Mouse (Mus musculus): ENCODE data around the gene Gm45713. TPM values are rescaled to one million over a fixed set of nuclear protein-coding genes. Genes with fewer than 3 reads are reported as not detected.
A peak's percentile ranks its signal among the peaks of the same experiment; 100 is the strongest.
"Not testable (repeated sequence)": the region's sequence is repeated elsewhere in the genome, so short reads cannot be mapped to it uniquely, and the experiment has no call there.

Gene Gm45713
- polyA plus RNA-seq, 1 experiment from 2014 or later, result not detected

DNA sequence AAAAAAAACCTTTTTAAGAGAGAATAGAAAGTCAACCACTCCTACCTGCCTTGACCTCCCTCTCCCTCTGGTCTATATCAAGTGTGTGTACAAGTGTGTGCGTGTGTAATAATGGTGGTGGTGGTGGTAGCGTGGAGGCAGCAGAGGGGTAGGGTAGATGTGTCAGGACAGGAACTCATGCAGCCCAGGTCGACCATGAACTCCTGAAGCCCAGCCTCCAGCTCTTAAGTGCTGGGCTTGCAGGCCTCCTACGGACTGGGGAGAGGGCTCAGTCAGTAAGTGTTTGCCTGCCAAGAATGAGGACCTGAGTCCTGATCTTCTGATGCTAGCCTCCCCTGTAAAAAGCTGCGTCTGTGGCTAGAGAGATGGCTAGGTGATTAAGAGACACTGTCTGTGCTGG lies 31.1 kb downstream of the Gm45713 start:
- 78% methylated on average over 5 of the region's 5 CpGs for WGBS
- ATAC-seq (ENCODE audit: low FRiP score, low TSS enrichment), result no peak

DNA sequence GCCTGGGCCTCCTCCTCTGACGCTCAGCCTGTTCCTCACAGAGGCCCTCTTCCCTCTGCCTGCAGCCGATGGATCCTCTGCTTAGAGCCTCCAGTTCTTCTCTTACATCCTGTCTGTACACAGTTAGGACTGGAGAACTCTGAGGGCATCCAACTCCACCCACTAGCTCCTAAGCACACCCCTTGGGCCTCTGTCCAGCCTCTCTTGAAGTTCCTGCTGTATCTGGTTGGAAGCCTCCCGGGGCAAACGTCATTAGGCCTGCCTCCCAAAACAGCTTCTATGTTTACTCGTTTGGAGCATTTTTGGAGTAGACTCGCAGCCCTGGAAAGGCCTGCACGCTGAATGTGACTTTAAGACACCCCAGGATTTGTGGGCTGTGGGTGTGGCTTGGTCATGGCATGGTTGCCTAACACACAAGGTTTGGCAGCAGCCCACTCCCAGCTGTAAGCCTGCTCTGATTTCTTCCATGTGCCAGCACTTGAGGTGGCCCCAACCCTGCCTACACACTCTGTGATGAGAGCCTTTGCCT lies 32.3 kb downstream of the Gm45713 start, which contains the start of gene Fcgrt:
TSS of gene Fcgrt (minus strand) at position 200 of the 529 bp plus-strand sequence.
- Histone ChIP-seq H3K27ac (ENCODE audit: low read length) (peak within 1 kb of the TSS; percentile 91), H3K9me3 (ENCODE audit: low read length) (no peaks in the 10 kb centered on the region), H3K4me3 (ENCODE audit: low read length) (peak within 1 kb of the TSS; percentile 41), H3K9ac (replicated peaks; ENCODE audit: low read length) (peak within 1 kb of the TSS; percentile 58), H3K4me1 (ENCODE audit: insufficient read depth, low read length) (peaks cover 26% of the 10 kb centered on the region), H3K27me3 (ENCODE audit: insufficient read depth, low read length) (no peaks in the 10 kb centered on the region), H3K36me3 (ENCODE audit: insufficient read depth, low read length) (no peaks in the 10 kb centered on the region), H3K4me2 (replicated peaks; ENCODE audit: low read depth, low read length) (peak within 1 kb of the TSS; percentile 59)
- peak; percentile 96 for ATAC-seq (ENCODE audit: low FRiP score, low TSS enrichment)
- 8% methylated on average over 7 of the region's 7 CpGs for WGBS

More for the DNA sequence above, 31.1 kb downstream of the Gm45713 start:
- Histone ChIP-seq H3K4me1 (ENCODE audit: insufficient read depth, low read length) (peaks cover 26% of the 10 kb centered on the region), H3K27ac (ENCODE audit: low read length) (no peak overlapping the region), H3K36me3 (ENCODE audit: insufficient read depth, low read length) (no peaks in the 10 kb centered on the region), H3K9ac (replicated peaks; ENCODE audit: low read length) (no peak overlapping the region), H3K9me3 (ENCODE audit: low read length) (no peaks in the 10 kb centered on the region), H3K4me3 (ENCODE audit: low read length) (no peak overlapping the region), H3K4me2 (replicated peaks; ENCODE audit: low read depth, low read length) (no peak overlapping the region), H3K27me3 (ENCODE audit: insufficient read depth, low read length) (no peaks in the 10 kb centered on the region)

DNA sequence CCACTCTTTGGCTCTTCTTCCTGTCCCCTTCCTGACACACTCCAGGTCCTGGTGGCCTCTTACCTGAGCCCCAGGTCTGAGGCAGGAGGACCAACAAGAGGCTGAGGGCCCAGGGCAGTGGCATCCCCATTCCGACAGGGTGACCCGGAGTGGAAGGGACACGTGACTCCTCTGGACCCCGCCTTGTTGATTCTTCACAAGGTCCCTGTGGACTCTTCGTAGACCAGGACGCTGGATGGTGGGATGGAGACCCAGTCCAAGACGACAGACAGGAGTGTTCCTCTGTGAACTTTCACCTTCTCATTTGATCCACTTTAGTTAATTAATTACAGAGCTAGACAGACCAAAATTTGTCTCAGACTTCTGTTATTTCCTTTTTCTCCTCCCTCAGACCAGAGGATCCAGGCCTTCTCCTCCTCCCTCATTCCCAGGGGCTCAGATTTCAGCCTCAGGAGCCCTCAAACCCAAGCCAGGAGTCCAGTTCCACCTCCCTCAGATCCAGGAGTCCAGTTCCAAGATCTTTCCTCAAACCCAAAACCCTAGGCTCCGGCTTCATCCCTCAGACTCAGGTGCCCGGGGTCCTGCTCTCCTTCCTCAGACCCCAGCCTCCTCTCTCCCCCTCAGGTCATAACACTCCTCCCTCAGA lies 33.0 kb downstream of the Gm45713 start:
- peak; percentile 50 for ATAC-seq (ENCODE audit: low FRiP score, low TSS enrichment)
- H3K36me3 ChIP-seq (ENCODE audit: insufficient read depth, low read length), result no peaks in the 10 kb centered on the region
- H3K9ac ChIP-seq (replicated peaks; ENCODE audit: low read length), result peak overlapping the region; percentile 58
- peaks cover 26% of the 10 kb centered on the region for H3K4me1 ChIP-seq (ENCODE audit: insufficient read depth, low read length)
- H3K9me3 ChIP-seq (ENCODE audit: low read length), result no peaks in the 10 kb centered on the region
- H3K27ac ChIP-seq (ENCODE audit: low read length), result peak overlapping the region; percentile 91
- peak overlapping the region; percentile 59 for H3K4me2 ChIP-seq (replicated peaks; ENCODE audit: low read depth, low read length)
- WGBS, result 24% methylated on average over 9 of the region's 9 CpGs
- H3K27me3 ChIP-seq (ENCODE audit: insufficient read depth, low read length), result no peaks in the 10 kb centered on the region
- H3K4me3 ChIP-seq (ENCODE audit: low read length), result peak overlapping the region; percentile 41

DNA sequence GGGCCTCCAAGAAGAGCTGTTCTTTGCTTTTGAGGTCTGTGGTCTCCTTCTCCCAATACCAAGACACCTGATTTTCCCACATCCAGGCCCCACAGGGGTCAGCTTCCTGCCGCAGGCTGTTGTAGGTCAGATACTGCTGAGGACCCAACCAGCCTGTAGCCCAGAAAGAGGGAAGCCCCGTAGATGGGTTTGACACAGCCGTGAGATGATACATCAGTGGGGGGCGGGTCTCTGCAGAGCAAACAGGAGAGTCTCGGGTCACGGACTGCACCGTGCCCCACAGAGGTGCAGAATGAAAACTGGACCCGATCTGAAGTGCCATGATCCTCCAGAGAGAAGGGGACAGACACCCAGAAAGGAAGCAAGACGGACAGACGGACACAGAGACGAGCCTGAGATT lies 33.6 kb downstream of the Gm45713 start:
- H3K9ac ChIP-seq (replicated peaks; ENCODE audit: low read length), result peak overlapping the region; percentile 58; the same call in 1 of the 2 replicates

DNA sequence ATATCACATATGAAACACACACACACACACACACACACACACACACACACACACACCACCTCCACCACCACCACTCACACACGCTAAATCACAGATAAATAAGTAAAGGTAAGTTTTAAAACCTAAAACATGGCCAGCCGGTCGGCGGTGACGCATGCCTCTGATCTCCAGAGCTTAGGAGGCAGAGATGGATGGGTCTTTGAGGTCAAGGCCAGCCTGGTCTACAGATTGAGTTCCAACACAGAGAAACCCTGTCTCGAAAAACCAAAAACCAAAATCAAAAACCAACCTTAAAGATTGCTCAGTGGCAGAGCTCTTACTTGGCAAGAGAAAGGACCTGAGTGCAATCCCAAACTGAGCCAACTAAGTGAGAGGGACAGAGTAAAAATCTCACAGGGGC lies 36.0 kb downstream of the Gm45713 start:
- no peak for ATAC-seq (ENCODE audit: low FRiP score, low TSS enrichment)
- H3K27me3 ChIP-seq (ENCODE audit: insufficient read depth, low read length), result no peaks in the 10 kb centered on the region
- no peaks in the 10 kb centered on the region for H3K9me3 ChIP-seq (ENCODE audit: low read length)
- WGBS, result 52% methylated on average over 6 of the region's 6 CpGs
- H3K9ac ChIP-seq (replicated peaks; ENCODE audit: low read length), result no peak overlapping the region
- no peak overlapping the region for H3K4me2 ChIP-seq (replicated peaks; ENCODE audit: low read depth, low read length)
- H3K4me3 ChIP-seq (ENCODE audit: low read length), result no peak overlapping the region
- H3K27ac ChIP-seq (ENCODE audit: low read length), result no peak overlapping the region
- H3K4me1 ChIP-seq (ENCODE audit: insufficient read depth, low read length), result peaks cover 26% of the 10 kb centered on the region
- H3K36me3 ChIP-seq (ENCODE audit: insufficient read depth, low read length), result no peaks in the 10 kb centered on the region

More for the DNA sequence above, 33.6 kb downstream of the Gm45713 start:
- H3K4me1 ChIP-seq (ENCODE audit: insufficient read depth, low read length), result peaks cover 26% of the 10 kb centered on the region
- peak overlapping the region; percentile 59 for H3K4me2 ChIP-seq (replicated peaks; ENCODE audit: low read depth, low read length)
- WGBS, result 64% methylated on average over 11 of the region's 11 CpGs
- H3K36me3 ChIP-seq (ENCODE audit: insufficient read depth, low read length), result no peaks in the 10 kb centered on the region
- no peak for ATAC-seq (ENCODE audit: low FRiP score, low TSS enrichment)
- H3K27me3 ChIP-seq (ENCODE audit: insufficient read depth, low read length), result no peaks in the 10 kb centered on the region
- H3K27ac ChIP-seq (ENCODE audit: low read length), result peak overlapping the region; percentile 91
- H3K9me3 ChIP-seq (ENCODE audit: low read length), result no peaks in the 10 kb centered on the region
- H3K4me3 ChIP-seq (ENCODE audit: low read length), result peak overlapping the region; percentile 41

DNA sequence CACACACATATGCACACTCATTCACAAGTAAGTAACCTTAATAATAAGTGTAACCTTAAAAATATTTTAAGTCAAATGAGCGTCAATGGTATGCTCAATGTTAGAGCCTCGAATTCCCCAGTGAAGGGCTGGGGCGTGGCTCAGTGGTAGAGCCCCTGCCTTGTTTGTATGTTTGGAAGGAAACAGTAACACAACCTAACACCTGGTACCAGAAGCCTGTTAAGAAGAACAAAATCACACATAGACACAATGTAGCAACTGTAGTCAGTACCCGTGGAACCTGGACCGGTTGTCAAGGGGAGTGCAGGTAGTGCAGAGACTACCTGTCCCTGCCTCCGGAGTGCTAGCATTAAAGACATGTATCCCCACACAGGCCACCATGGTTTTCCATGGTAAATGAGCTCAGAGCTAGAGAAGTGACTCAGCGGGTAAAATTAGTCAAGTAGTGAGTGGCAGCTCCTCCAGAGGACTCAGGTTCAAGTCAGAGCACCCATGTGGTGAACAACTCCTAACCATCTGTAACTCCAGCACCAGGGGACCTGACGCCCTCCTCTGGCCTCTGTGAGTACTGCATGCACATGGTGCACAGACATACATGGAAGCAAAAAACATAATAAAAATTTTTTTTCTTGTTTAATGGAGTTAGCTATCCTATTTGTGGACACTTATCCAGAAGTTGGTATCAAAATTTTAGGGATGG lies 37.3 kb downstream of the Gm45713 start:
- no peak for ATAC-seq (ENCODE audit: low FRiP score, low TSS enrichment)
- Histone ChIP-seq H3K9ac (replicated peaks; ENCODE audit: low read length) (no peak overlapping the region), H3K9me3 (ENCODE audit: low read length) (no peaks in the 10 kb centered on the region), H3K4me1 (ENCODE audit: insufficient read depth, low read length) (peaks cover 32% of the 10 kb centered on the region), H3K4me3 (ENCODE audit: low read length) (no peak overlapping the region), H3K27me3 (ENCODE audit: insufficient read depth, low read length) (no peaks in the 10 kb centered on the region), H3K36me3 (ENCODE audit: insufficient read depth, low read length) (no peaks in the 10 kb centered on the region), H3K4me2 (replicated peaks; ENCODE audit: low read depth, low read length) (no peak overlapping the region), H3K27ac (ENCODE audit: low read length) (no peak overlapping the region)
- 88% methylated on average over 8 of the region's 8 CpGs for WGBS

DNA sequence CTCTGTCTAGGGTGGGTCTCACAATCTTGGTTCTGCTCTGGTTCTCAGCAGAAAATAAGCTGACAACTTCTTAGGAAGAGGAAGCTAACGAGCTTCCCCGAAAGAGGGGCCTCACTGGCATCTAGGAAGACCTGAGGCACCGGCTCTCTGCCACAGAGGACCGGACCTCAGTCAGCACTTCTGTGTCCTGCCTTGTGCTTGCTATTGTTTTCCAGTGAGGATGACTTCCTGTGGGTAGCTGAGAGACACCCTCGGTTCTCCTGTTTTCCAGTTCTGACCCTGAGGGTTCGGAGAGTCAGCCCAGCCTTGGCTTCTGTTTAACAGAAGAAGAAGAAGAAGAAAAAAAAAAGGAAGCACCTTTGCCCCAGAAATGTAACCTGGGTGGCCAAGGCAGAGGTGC lies 38.6 kb downstream of the Gm45713 start:
- H3K36me3 ChIP-seq (ENCODE audit: insufficient read depth, low read length), result no peaks in the 10 kb centered on the region
- H3K4me3 ChIP-seq (ENCODE audit: low read length), result no peak overlapping the region
- H3K27ac ChIP-seq (ENCODE audit: low read length), result peak overlapping the region; percentile 31
- 48% methylated on average over 6 of the region's 6 CpGs for WGBS
- no peaks in the 10 kb centered on the region for H3K27me3 ChIP-seq (ENCODE audit: insufficient read depth, low read length)
- no peak overlapping the region for H3K4me2 ChIP-seq (replicated peaks; ENCODE audit: low read depth, low read length)
- no peak overlapping the region for H3K9ac ChIP-seq (replicated peaks; ENCODE audit: low read length)
- ATAC-seq (ENCODE audit: low FRiP score, low TSS enrichment), result no peak
- peaks cover 31% of the 10 kb centered on the region for H3K4me1 ChIP-seq (ENCODE audit: insufficient read depth, low read length)
- no peaks in the 10 kb centered on the region for H3K9me3 ChIP-seq (ENCODE audit: low read length)

DNA sequence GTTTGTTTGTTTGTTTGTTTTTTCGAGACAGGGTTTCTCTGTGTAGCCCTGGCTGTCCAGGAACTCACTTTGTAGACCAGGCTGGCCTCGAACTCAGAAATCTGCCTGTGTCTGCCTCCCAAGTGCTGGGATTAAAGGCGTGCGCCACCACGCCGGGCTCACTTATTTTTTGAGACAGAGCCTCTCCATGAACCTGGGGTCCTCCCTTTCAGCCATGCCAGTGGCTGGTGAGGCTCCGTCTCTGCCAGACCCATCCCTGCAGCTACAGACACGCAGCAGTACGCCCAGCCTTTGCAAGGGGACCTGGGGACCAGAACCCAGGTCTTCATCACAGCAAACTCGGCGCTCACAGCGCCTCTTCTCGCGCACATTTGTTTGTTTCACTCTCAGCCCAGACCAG lies 40.1 kb downstream of the Gm45713 start:
- WGBS, result 94% methylated on average over 14 of the region's 14 CpGs

DNA sequence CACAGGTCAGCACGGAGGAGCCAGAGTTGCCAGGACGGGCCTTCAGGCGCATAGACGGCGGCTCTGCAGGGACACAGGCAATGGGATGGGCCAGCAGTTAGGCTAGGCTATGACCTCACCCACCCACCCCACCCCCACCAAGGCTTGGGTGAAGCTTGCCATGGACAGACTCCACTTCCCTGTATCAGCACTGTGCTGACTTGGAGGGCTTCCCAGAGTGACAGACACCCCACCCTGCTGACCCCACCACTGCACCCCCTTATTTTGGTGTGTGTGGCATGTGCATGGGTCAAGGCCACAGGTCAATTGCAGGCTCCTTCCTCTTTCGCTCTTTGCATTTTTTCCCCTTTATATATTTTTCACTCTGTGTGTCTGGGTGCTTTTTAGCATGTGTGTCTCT lies 40.7 kb downstream of the Gm45713 start:
- no peak overlapping the region for H3K4me2 ChIP-seq (replicated peaks; ENCODE audit: low read depth, low read length)
- no peak overlapping the region for H3K4me3 ChIP-seq (ENCODE audit: low read length)
- H3K36me3 ChIP-seq (ENCODE audit: insufficient read depth, low read length), result no peaks in the 10 kb centered on the region
- WGBS, result 77% methylated on average over 6 of the region's 6 CpGs
- no peaks in the 10 kb centered on the region for H3K27me3 ChIP-seq (ENCODE audit: insufficient read depth, low read length)
- H3K27ac ChIP-seq (ENCODE audit: low read length), result peak overlapping the region; percentile 44; the same call in 1 of the 2 replicates
- no peaks in the 10 kb centered on the region for H3K9me3 ChIP-seq (ENCODE audit: low read length)
- ATAC-seq (ENCODE audit: low FRiP score, low TSS enrichment), result no peak
- no peak overlapping the region for H3K9ac ChIP-seq (replicated peaks; ENCODE audit: low read length)
- peaks cover 31% of the 10 kb centered on the region for H3K4me1 ChIP-seq (ENCODE audit: insufficient read depth, low read length)

More for the DNA sequence above, 40.1 kb downstream of the Gm45713 start:
- H3K9ac ChIP-seq (replicated peaks; ENCODE audit: low read length); H3K27ac ChIP-seq (ENCODE audit: low read length); H3K36me3 ChIP-seq (ENCODE audit: insufficient read depth, low read length); ATAC-seq (ENCODE audit: low FRiP score, low TSS enrichment); H3K27me3 ChIP-seq (ENCODE audit: insufficient read depth, low read length); H3K4me3 ChIP-seq (ENCODE audit: low read length); H3K9me3 ChIP-seq (ENCODE audit: low read length); H3K4me2 ChIP-seq (replicated peaks; ENCODE audit: low read depth, low read length): not testable (repeated sequence)
- H3K4me1 ChIP-seq (ENCODE audit: insufficient read depth, low read length), result peaks cover 27% of the 10 kb centered on the region
